Mouse (Mus musculus) heart, postnatal 0 days (tissue): ENCODE results near the gene Plxdc1. TPM values are rescaled to one million over a fixed set of nuclear protein-coding genes. Genes with fewer than 3 reads are reported as not detected.

Source experiments
- ATAC-seq: fragments of 200-750 bp; cut with Nextera tagmentation; 2 replicates; pipeline ENCODE4 v1.8.0; 2017; ENCODE audit warnings: low read depth, moderate number of reproducible peaks, moderate library complexity; ENCODE audit not compliant: insufficient read depth
- DNase-seq: peaks from one replicate; pipeline ENCODE4 v3.0.0-alpha.2; 2016; ENCODE audit warnings: low spot score
- H3K27ac ChIP-seq: fragments of 300-500 bp; sonication (generic); 2 replicates; pipeline ENCODE4 v1.5.1; 2014; ENCODE audit warnings: low read depth, mild to moderate bottlenecking
- H3K27me3 ChIP-seq: fragments of 300-500 bp; sonication (generic); 2 replicates; pipeline ENCODE4 v1.6.1; 2014; ENCODE audit warnings: low read length, mixed read lengths; ENCODE audit not compliant: control insufficient read depth, insufficient read depth
- H3K36me3 ChIP-seq: fragments of 300-500 bp; sonication (generic); replicated peaks from 2 replicates; pipeline ENCODE4 v1.6.1; 2014; ENCODE audit warnings: low read length, mixed read lengths; ENCODE audit not compliant: control insufficient read depth, insufficient read depth
- H3K4me1 ChIP-seq: fragments of 300-500 bp; sonication (generic); 2 replicates; pipeline ENCODE4 v1.6.1; 2014; ENCODE audit warnings: antibody characterized with exemption; ENCODE audit not compliant: control insufficient read depth, insufficient read depth
- H3K4me2 ChIP-seq: fragments of 300-500 bp; sonication (generic); 2 replicates; pipeline ENCODE4 v1.6.1; 2014; ENCODE audit warnings: low read depth, mild to moderate bottlenecking, low read length, moderate library complexity
- H3K4me3 ChIP-seq: fragments of 300-500 bp; sonication (generic); 2 replicates; pipeline ENCODE4 v1.5.1; 2014; ENCODE audit warnings: low read depth, low read length
- H3K9ac ChIP-seq: fragments of 300-500 bp; sonication (generic); replicated peaks from 2 replicates; pipeline ENCODE4 v1.6.1; 2014; ENCODE audit warnings: low read depth, low read length, mixed read lengths
- H3K9me3 ChIP-seq: fragments of 300-500 bp; sonication (generic); replicated peaks from 2 replicates; pipeline ENCODE4 v1.6.1; 2016; ENCODE audit warnings: low read length; ENCODE audit not compliant: control insufficient read depth
- CTCF ChIP-seq: IDR thresholded peaks from 2 replicates; pipeline ENCODE4 v1.5.1; 2016; ENCODE audit warnings: antibody characterized with exemption, control low read depth, low read depth
- EP300 ChIP-seq: IDR thresholded peaks from 2 replicates; pipeline ENCODE4 v1.6.1; 2016; ENCODE audit warnings: antibody characterized with exemption, low read depth
- WGBS: fragments of 180-500 bp; shearing (Covaris S2); extraction: QIAGEN DNeasy Blood & Tissue Kit; methylation state at CpG from one replicate; pipeline ENCODE4 v1.1.7; 2014; 5-methylcytosine and 5-hydroxymethylcytosine counted together
- polyA plus RNA-seq: library from polyadenylated mRNA; unstranded; fragments of >200 nt; fragmentation: Nextera tagmentation; extraction: Ambion mirVana; gene quantifications from 2 replicates; pipeline ENCODE4 v1.2.1, GENCODE M21; 2015
- total RNA-seq: library from RNA; depleted of rRNA; stranded (reverse); fragments of >200 nt; gene quantifications from 2 replicates; pipeline ENCODE4 v1.2.3, GENCODE M21; 2014; ENCODE audit warnings: low replicate concordance

Gene Plxdc1
- total and polyA plus RNA-seq, 2 experiments from 2014 or later, result 2.1 to 2.6 TPM

DNA sequence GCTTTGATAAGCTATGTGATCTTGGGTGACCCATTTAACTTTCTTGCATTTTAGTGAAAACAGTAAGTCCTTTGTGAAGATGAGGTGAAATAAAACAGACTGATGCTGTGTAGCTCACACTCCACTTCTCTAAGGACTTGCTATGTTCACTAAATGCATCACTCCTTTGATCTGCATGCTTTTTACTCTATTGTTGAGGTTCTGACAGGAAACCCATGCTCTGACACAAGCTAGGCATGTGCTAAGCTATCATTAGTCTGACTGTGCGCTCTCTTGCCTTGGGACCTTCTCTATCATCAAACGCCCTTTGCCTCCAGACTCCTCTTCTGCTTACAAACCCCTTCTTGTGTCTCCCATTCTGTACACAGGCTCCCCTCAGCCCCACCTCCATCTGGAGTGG lies 80.7 kb downstream of the Plxdc1 start:
- H3K27me3 ChIP-seq, result no peaks in the 10 kb centered on the region

DNA sequence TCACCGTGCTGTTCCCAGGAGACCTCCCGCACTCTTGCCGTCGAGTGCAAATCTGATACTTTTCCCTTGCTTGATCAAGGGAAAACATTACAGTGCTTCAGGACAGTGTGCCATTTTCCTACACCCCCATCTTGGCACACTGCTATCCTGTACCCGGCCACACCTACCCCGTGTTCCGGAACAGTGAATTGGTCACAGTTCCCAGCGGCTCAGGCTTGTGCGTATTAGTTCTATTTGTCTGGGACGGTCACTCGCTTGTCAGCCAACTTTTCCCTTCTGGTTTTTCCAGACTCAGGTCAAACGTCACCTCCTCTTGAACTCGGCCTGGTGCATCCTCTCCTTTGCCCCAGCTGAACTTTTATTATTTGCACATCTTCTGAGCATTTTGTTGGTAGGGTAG lies 81.4 kb downstream of the Plxdc1 start:
- DNase-seq, result no peak
- no peak overlapping the region for H3K4me3 ChIP-seq
- H3K4me2 ChIP-seq, result no peak overlapping the region
- no peak for ATAC-seq
- 81% methylated on average over 13 of the region's 13 CpGs for WGBS
- no peak for TF ChIP-seq EP300
- TF ChIP-seq CTCF, result no peak
- H3K36me3 ChIP-seq, result no peaks in the 10 kb centered on the region
- no peak overlapping the region for H3K9ac ChIP-seq
- no peak overlapping the region for H3K27ac ChIP-seq
- H3K4me1 ChIP-seq, result no peaks in the 10 kb centered on the region
- no peaks in the 10 kb centered on the region for H3K9me3 ChIP-seq
- no peaks in the 10 kb centered on the region for H3K27me3 ChIP-seq

More for the DNA sequence above, 80.7 kb downstream of the Plxdc1 start:
- ATAC-seq (no peak), DNase-seq (no peak)
- no peaks in the 10 kb centered on the region for H3K36me3 ChIP-seq
- no peaks in the 10 kb centered on the region for H3K4me1 ChIP-seq
- no peak overlapping the region for H3K9ac ChIP-seq
- no peak overlapping the region for H3K27ac ChIP-seq
- H3K9me3 ChIP-seq, result no peaks in the 10 kb centered on the region
- no peak overlapping the region for H3K4me2 ChIP-seq
- TF ChIP-seq CTCF (no peak), EP300 (no peak)
- WGBS, result 84% methylated on average over 2 of the region's 2 CpGs
- no peak overlapping the region for H3K4me3 ChIP-seq

GRCm38 (mm10) chr11:97901806-97902205 lies 84.4 kb downstream of the Plxdc1 start:
- no peak for ATAC-seq
- Histone ChIP-seq H3K36me3 (no peaks in the 10 kb centered on the region), H3K4me3 (no peak overlapping the region), H3K4me2 (no peak overlapping the region), H3K27ac (no peak overlapping the region), H3K9me3 (no peaks in the 10 kb centered on the region), H3K27me3 (no peaks in the 10 kb centered on the region), H3K9ac (no peak overlapping the region), H3K4me1 (no peaks in the 10 kb centered on the region)
- WGBS, result 75% methylated on average over 6 of the region's 6 CpGs
- DNase-seq, result no peak
- TF ChIP-seq CTCF, result no peak
- no peak for TF ChIP-seq EP300

DNA sequence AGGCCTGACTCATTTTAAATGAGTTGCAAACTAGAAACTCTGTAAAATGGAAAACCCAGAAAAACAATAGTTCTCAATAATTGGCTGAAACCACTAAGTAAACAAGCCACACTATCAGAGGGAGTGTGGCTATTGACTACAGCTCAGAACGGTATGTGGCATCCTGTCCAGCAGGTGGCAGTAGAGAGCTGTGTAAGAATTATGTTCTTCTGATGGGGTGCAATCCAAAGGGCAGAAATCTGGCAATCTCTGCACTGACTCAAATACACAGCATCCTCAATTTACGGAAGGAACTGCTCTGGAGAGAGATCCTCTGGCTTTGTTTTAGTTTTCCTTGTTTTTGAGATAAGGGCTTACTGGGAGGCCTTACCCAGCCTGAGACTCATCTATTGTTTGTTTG lies 86.4 kb downstream of the Plxdc1 start:
- Histone ChIP-seq H3K4me1 (no peaks in the 10 kb centered on the region), H3K4me3 (no peak overlapping the region), H3K4me2 (no peak overlapping the region), H3K9ac (no peak overlapping the region), H3K27me3 (no peaks in the 10 kb centered on the region), H3K36me3 (no peaks in the 10 kb centered on the region), H3K9me3 (no peaks in the 10 kb centered on the region), H3K27ac (no peak overlapping the region)
- TF ChIP-seq CTCF, result peak; percentile 91
- TF ChIP-seq EP300, result no peak
- ATAC-seq (peak; percentile 70), DNase-seq (peak; percentile 90)
- WGBS, result 8% methylated on average over 2 of the region's 2 CpGs

GRCm38 (mm10) chr11:97897568-97898185 lies 88.6 kb downstream of the Plxdc1 start:
- H3K4me2 ChIP-seq, result no peak overlapping the region
- H3K27me3 ChIP-seq, result no peaks in the 10 kb centered on the region
- ATAC-seq (no peak), DNase-seq (no peak)
- 69% methylated on average over 3 of the region's 3 CpGs for WGBS
- H3K9ac ChIP-seq, result no peak overlapping the region
- H3K27ac ChIP-seq, result no peak overlapping the region
- H3K4me1 ChIP-seq, result no peaks in the 10 kb centered on the region
- TF ChIP-seq EP300, result no peak
- no peak for TF ChIP-seq CTCF
- H3K36me3 ChIP-seq, result no peaks in the 10 kb centered on the region
- H3K4me3 ChIP-seq, result no peak overlapping the region
- no peaks in the 10 kb centered on the region for H3K9me3 ChIP-seq

GRCm38 (mm10) chr11:97896655-97897054 lies 89.6 kb downstream of the Plxdc1 start:
- H3K4me2 ChIP-seq, result no peak overlapping the region
- H3K9me3 ChIP-seq, result no peaks in the 10 kb centered on the region
- ATAC-seq (no peak), DNase-seq (no peak)
- 38% methylated on average over 4 of the region's 4 CpGs for WGBS
- no peaks in the 10 kb centered on the region for H3K36me3 ChIP-seq
- no peaks in the 10 kb centered on the region for H3K27me3 ChIP-seq
- H3K9ac ChIP-seq, result no peak overlapping the region
- H3K27ac ChIP-seq, result no peak overlapping the region
- H3K4me1 ChIP-seq, result no peaks in the 10 kb centered on the region
- H3K4me3 ChIP-seq, result no peak overlapping the region
- TF ChIP-seq CTCF (no peak), EP300 (no peak)
